Mouse (Mus musculus): ENCODE data around the gene Kdm2b.

Kdm2b gene

GRCm38 (mm10) chr5:122927092-122927491 lies 62.5 kb downstream of the Kdm2b start:
- no peak for DNase-seq (ENCODE audit: extremely low spot score)

GRCm38 (mm10) chr5:122926341-122926740 lies 63.3 kb downstream of the Kdm2b start:
- DNase-seq (ENCODE audit: extremely low spot score), result no peak

GRCm38 (mm10) chr5:122925534-122925958 lies 64.1 kb downstream of the Kdm2b start:
- DNase-seq (ENCODE audit: extremely low spot score), result peak; percentile 54

- no peak for DNase-seq (ENCODE audit: extremely low spot score)
Observed at GRCm38 (mm10) chr5:122923871-122924465, 65.7 kb downstream of the Kdm2b start.

GRCm38 (mm10) chr5:122921941-122922340 lies 67.7 kb downstream of the Kdm2b start:
- DNase-seq (ENCODE audit: extremely low spot score), result no peak

- DNase-seq (ENCODE audit: extremely low spot score), result no peak
Observed at GRCm38 (mm10) chr5:122920557-122920956, 69.1 kb downstream of the Kdm2b start.

- peak; percentile 43 for DNase-seq (ENCODE audit: extremely low spot score)
Observed at GRCm38 (mm10) chr5:122917982-122918711, 71.5 kb downstream of the Kdm2b start.

GRCm38 (mm10) chr5:122916147-122916546 lies 73.5 kb downstream of the Kdm2b start:
- DNase-seq (ENCODE audit: extremely low spot score), result no peak

GRCm38 (mm10) chr5:122912863-122913262 lies 76.8 kb downstream of the Kdm2b start:
- DNase-seq (ENCODE audit: extremely low spot score), result no peak

- DNase-seq (ENCODE audit: extremely low spot score), result no peak
Observed at GRCm38 (mm10) chr5:122909481-122909880, 80.1 kb downstream of the Kdm2b start.

GRCm38 (mm10) chr5:122908001-122908400 lies 81.6 kb downstream of the Kdm2b start:
- DNase-seq (ENCODE audit: extremely low spot score), result no peak

- DNase-seq (ENCODE audit: extremely low spot score), result no peak
Observed at GRCm38 (mm10) chr5:122907182-122907581, 82.4 kb downstream of the Kdm2b start.

- DNase-seq (ENCODE audit: extremely low spot score), result no peak
Observed at GRCm38 (mm10) chr5:122903165-122903564, 86.5 kb downstream of the Kdm2b start.

GRCm38 (mm10) chr5:122902228-122902627 lies 87.4 kb downstream of the Kdm2b start:
- no peak for DNase-seq (ENCODE audit: extremely low spot score)

GRCm38 (mm10) chr5:122901666-122902065 lies 88.0 kb downstream of the Kdm2b start:
- DNase-seq (ENCODE audit: extremely low spot score), result no peak

- no peak for DNase-seq (ENCODE audit: extremely low spot score)
Observed at GRCm38 (mm10) chr5:122901179-122901578, 88.4 kb downstream of the Kdm2b start.

- DNase-seq (ENCODE audit: extremely low spot score), result no peak
Observed at GRCm38 (mm10) chr5:122900558-122901171, 89.0 kb downstream of the Kdm2b start.

GRCm38 (mm10) chr5:122899777-122900557 lies 89.7 kb downstream of the Kdm2b start:
- DNase-seq (ENCODE audit: extremely low spot score), result peak; percentile 93

- peak; percentile 47 for DNase-seq (ENCODE audit: extremely low spot score)
Observed at GRCm38 (mm10) chr5:122898963-122899776, 90.5 kb downstream of the Kdm2b start.

- DNase-seq (ENCODE audit: extremely low spot score), result no peak
Observed at GRCm38 (mm10) chr5:122898153-122898552, 91.5 kb downstream of the Kdm2b start.

GRCm38 (mm10) chr5:122894821-122895220 lies 94.8 kb downstream of the Kdm2b start:
- no peak for DNase-seq (ENCODE audit: extremely low spot score)

Measured in embryo, embryonic 9.5 days (tissue).